Comparison of ENCODE assay signal across 13 mouse cellular contexts in genomic region chr9:66915401-66915800, GRCm38 (mm10). TPM values are rescaled to one million over a fixed set of nuclear protein-coding genes. Genes with fewer than 3 reads are reported as not detected.
DNase-seq lines count a peak whose midpoint lies in the region; ATAC-seq and TF ChIP-seq lines count a peak whose summit lies in the region.
"Had no signal": no experiment of that assay in that cellular context is flagged by ENCODE, and none has a peak within 500 bp of the region (broad histone marks: within the 10 kb centered on the region; RNA-seq: fewer than 3 reads in every experiment).

No protein-coding gene starts in this region.

- H3K27ac ChIP-seq in heart, adult 2 months, result peak overlapping the region; percentile 52
- no peak overlapping the region for H3K27ac ChIP-seq in heart, embryonic 12.5 days (ENCODE audit: poor library complexity, severe bottlenecking)
- no peak overlapping the region for H3K27ac ChIP-seq in midbrain, embryonic 11.5 days (ENCODE audit: low read depth, low read length)
- H3K27ac ChIP-seq: forebrain, embryonic 12.5 days; hindbrain, embryonic 14.5 days had no signal

- H3K9me3 ChIP-seq in heart, embryonic 12.5 days (replicated peaks), result no peaks in the 10 kb centered on the region
- H3K9me3 ChIP-seq in midbrain, embryonic 11.5 days (ENCODE audit: control insufficient read depth, low read length), result no peaks in the 10 kb centered on the region
- H3K9me3 ChIP-seq: forebrain, embryonic 12.5 days had no signal

- 52% methylated on average over 5 of the region's 5 CpGs for WGBS in heart, adult 2 months
- 72% methylated on average over 5 of the region's 5 CpGs for WGBS in heart, embryonic 12.5 days
- WGBS in midbrain, embryonic 11.5 days, result 87% methylated on average over 5 of the region's 5 CpGs

- no peak for DNase-seq in heart, adult 2 months
- DNase-seq in CD4-positive, CD25-positive, alpha-beta regulatory T cell, adult 2 months (ENCODE audit: low read depth, low spot score), result peak; percentile 69
- no peak for DNase-seq in frontal cortex, postnatal 14 days (ENCODE audit: low spot score in 2 of 2)
- DNase-seq in ovary, adult 18-20 months (ENCODE audit: low spot score), result no peak
- DNase-seq in midbrain, embryonic 11.5 days (ENCODE audit: low spot score, missing footprints), result no peak
- DNase-seq: B cell, adult 2 months; cerebellum, postnatal 25 days had no signal

- no peaks in the 10 kb centered on the region for H3K27me3 ChIP-seq in heart, adult 2 months (ENCODE audit: control insufficient read depth, insufficient read depth, low read length)
- H3K27me3 ChIP-seq in heart, embryonic 12.5 days (replicated peaks), result no peaks in the 10 kb centered on the region
- no peaks in the 10 kb centered on the region for H3K27me3 ChIP-seq in midbrain, embryonic 11.5 days (ENCODE audit: control insufficient read depth, insufficient read depth, low read length)
- H3K27me3 ChIP-seq: forebrain, embryonic 12.5 days had no signal

- H3K4me3 ChIP-seq in heart, adult 2 months, result no peak overlapping the region
- H3K4me3 ChIP-seq in heart, embryonic 12.5 days, result no peak overlapping the region
- H3K4me3 ChIP-seq in midbrain, embryonic 11.5 days (ENCODE audit: low read depth, low read length), result no peak overlapping the region
- H3K4me3 ChIP-seq: forebrain, embryonic 12.5 days had no signal

- H3K4me1 ChIP-seq in heart, adult 2 months (ENCODE audit: control insufficient read depth, insufficient read depth, low read length), result peaks cover 19% of the 10 kb centered on the region
- peaks cover 40% of the 10 kb centered on the region for H3K4me1 ChIP-seq in heart, embryonic 12.5 days (replicated peaks)
- H3K4me1 ChIP-seq in midbrain, embryonic 11.5 days (ENCODE audit: control insufficient read depth, insufficient read depth, low read length), result peaks cover 7% of the 10 kb centered on the region; the same call in 1 of the 2 replicates

- TF ChIP-seq EP300 in heart, adult 2 months (IDR thresholded peaks at IDR 0.05; ENCODE audit: insufficient read depth, low read depth, low read length), result no peak

- H3K79me2 ChIP-seq in heart, adult 2 months (replicated peaks; ENCODE audit: control insufficient read depth, insufficient read depth, low read length), result peaks cover 3% of the 10 kb centered on the region; the same call in 1 of the 2 replicates

- H3K36me3 ChIP-seq in heart, adult 2 months (ENCODE audit: control insufficient read depth, insufficient read depth, low read length), result peaks cover 24% of the 10 kb centered on the region
- no peaks in the 10 kb centered on the region for H3K36me3 ChIP-seq in heart, embryonic 12.5 days
- H3K36me3 ChIP-seq in midbrain, embryonic 11.5 days (ENCODE audit: control insufficient read depth, insufficient read depth, low read length), result no peaks in the 10 kb centered on the region

- no peak for TF ChIP-seq CTCF in heart, adult 2 months (IDR thresholded peaks at IDR 0.05)

- ATAC-seq in heart, embryonic 12.5 days (ENCODE audit: insufficient number of reproducible peaks, low FRiP score), result no peak
- ATAC-seq in inflammation-experienced regulatory T-cells, adult 6 months, result peak; percentile 20
- peak; percentile 18 for ATAC-seq in megakaryocyte progenitor cell, adult 5-6 weeks (replicated peaks; ENCODE audit: poor library complexity)
- no peak for ATAC-seq in midbrain, embryonic 11.5 days (ENCODE audit: low FRiP score)
- ATAC-seq: midbrain, embryonic 16.5 days had no signal

- no peak overlapping the region; the same call in 1 of the 2 replicates for H3K9ac ChIP-seq in heart, adult 2 months (ENCODE audit: low read depth, low read length)
- no peak overlapping the region for H3K9ac ChIP-seq in heart, embryonic 12.5 days
- no peak overlapping the region for H3K9ac ChIP-seq in midbrain, embryonic 11.5 days (ENCODE audit: low read length)
- H3K9ac ChIP-seq: forebrain, embryonic 12.5 days; hindbrain, embryonic 14.5 days had no signal

- intact Hi-C loops in heart, adult 2 months (cut with DNase I), result loop anchor here (5.0 kb wide), 1 partner anchor 38 kb away; no protein-coding TSS in a partner anchor

- TF ChIP-seq POLR2A in heart, adult 2 months (IDR thresholded peaks at IDR 0.05; ENCODE audit: insufficient read depth, low read depth, low read length), result no peak

- H3K4me2 ChIP-seq in heart, embryonic 12.5 days, result no peak overlapping the region
- H3K4me2 ChIP-seq in midbrain, embryonic 11.5 days, result no peak overlapping the region
- H3K4me2 ChIP-seq: forebrain, embryonic 12.5 days had no signal

RNA-seq across cellular contexts. Expression of gene Rab8b, which starts 4.1 kb away (rescaled TPM):
- total RNA-seq in heart, adult 2 months (2021), result 1 to 10 TPM; 8.5 to 9.8 TPM
- polyA plus RNA-seq in heart, adult 2 months (2012; rRNA removed), result 5.5 and 10.0 TPM in 2 replicates
- 22.3 and 24.4 TPM in 2 replicates for polyA plus RNA-seq in heart, embryonic 12.5 days (2016; fragmentation: Nextera tagmentation; extraction: Ambion mirVana)
- polyA plus RNA-seq in inflammation-experienced regulatory T-cells, adult 6 months (2017; shearing (Covaris generic)), result 100 to 1,000 TPM; 140 to 229 (median 170) TPM
- total RNA-seq in megakaryocyte progenitor cell, adult 5-6 weeks (2015), result 45.6 and 48.8 TPM in 2 replicates
- total RNA-seq in megakaryocyte progenitor cell, adult 5-6 weeks (2017), result 78.3 and 81.2 TPM in 2 replicates
- polyA plus RNA-seq in midbrain, embryonic 11.5 days (2014; fragmentation: Nextera tagmentation; extraction: Ambion mirVana), result 29.5 and 37.1 TPM in 2 replicates

RNA-seq across cellular contexts. Expression of gene Rps27l, which starts 30.5 kb away (rescaled TPM):
- total RNA-seq in heart, adult 2 months (2021), result 100 to 1,000 TPM; 157 to 180 TPM
- 53.5 and 79.3 TPM in 2 replicates for polyA plus RNA-seq in heart, adult 2 months (2012; rRNA removed)
- polyA plus RNA-seq in heart, embryonic 12.5 days (2016; fragmentation: Nextera tagmentation; extraction: Ambion mirVana), result 563 and 577 TPM in 2 replicates
- 100 to 1,000 TPM; 143 to 443 (median 185) TPM for polyA plus RNA-seq in inflammation-experienced regulatory T-cells, adult 6 months (2017; shearing (Covaris generic))
- 550 and 649 TPM in 2 replicates for total RNA-seq in megakaryocyte progenitor cell, adult 5-6 weeks (2015)
- 166 and 174 TPM in 2 replicates for total RNA-seq in megakaryocyte progenitor cell, adult 5-6 weeks (2017)
- polyA plus RNA-seq in midbrain, embryonic 11.5 days (2014; fragmentation: Nextera tagmentation; extraction: Ambion mirVana), result 612 and 702 TPM in 2 replicates

RNA-seq across cellular contexts. Expression of gene Lactb, which starts 59.9 kb away (rescaled TPM):
- 10 to 100 TPM; 20.4 to 20.6 TPM for total RNA-seq in heart, adult 2 months (2021)
- 6.8 and 10.8 TPM in 2 replicates for polyA plus RNA-seq in heart, adult 2 months (2012; rRNA removed)
- 9.3 and 10.1 TPM in 2 replicates for polyA plus RNA-seq in heart, embryonic 12.5 days (2016; fragmentation: Nextera tagmentation; extraction: Ambion mirVana)
- 1 to 10 TPM; 2.3 to 4.4 (median 3.4) TPM for polyA plus RNA-seq in inflammation-experienced regulatory T-cells, adult 6 months (2017; shearing (Covaris generic))
- 38.4 and 42.3 TPM in 2 replicates for total RNA-seq in megakaryocyte progenitor cell, adult 5-6 weeks (2015)
- 26.8 and 36.1 TPM in 2 replicates for total RNA-seq in megakaryocyte progenitor cell, adult 5-6 weeks (2017)
- 11.7 and 12.6 TPM in 2 replicates for polyA plus RNA-seq in midbrain, embryonic 11.5 days (2014; fragmentation: Nextera tagmentation; extraction: Ambion mirVana)

Comparison
In these comparisons a context has a peak if more than half of its experiments do, and no peak if none do; other contexts are left out.
1. ATAC-seq: peak in inflammation-experienced regulatory T-cells, adult 6 months (single experiment) and megakaryocyte progenitor cell, adult 5-6 weeks (single experiment); none in heart, embryonic 12.5 days (single experiment) and midbrain, embryonic 11.5 days (single experiment).